Mouse (Mus musculus) MEL (cell line): ENCODE measurements around the gene Clip4.

Source experiments
- CHD1 ChIP-seq: IDR thresholded peaks from 2 replicates; pipeline ENCODE4 v1.6.1; 2012; ENCODE audit warnings: low read depth, mild to moderate bottlenecking, inconsistent platforms, low read length, improper control_type of control experiment
- CTCF ChIP-seq, 3 experiments: IDR thresholded peaks in 2 of 3; conservative IDR thresholded peaks in 1 of 3; 2 replicates each; pipeline ENCODE4 v1.5.1; 2011 to 2012; ENCODE audit warnings: low read length in 3 of 3, low read depth in 2 of 3, mild to moderate bottlenecking in 2 of 3, improper control_type of control experiment in 1 of 3, inconsistent platforms in 1 of 3, mixed read lengths in 1 of 3, moderate library complexity in 1 of 3; ENCODE audit not compliant: control insufficient read depth in 1 of 3, insufficient read depth in 1 of 3, poor library complexity in 1 of 3, severe bottlenecking in 1 of 3
- EP300 ChIP-seq, 2 experiments: IDR thresholded peaks; 2 replicates each; pipeline ENCODE4 v1.6.1; 2011; ENCODE audit warnings: improper control_type of control experiment in 2 of 2, low read length in 2 of 2, low read depth in 1 of 2, mild to moderate bottlenecking in 1 of 2
- ETS1 ChIP-seq: IDR thresholded peaks from 2 replicates; pipeline ENCODE4 v1.6.1; 2012; ENCODE audit warnings: low read depth, mild to moderate bottlenecking, inconsistent platforms, low read length, improper control_type of control experiment, moderate library complexity
- GABPA ChIP-seq: IDR thresholded peaks from 2 replicates; pipeline ENCODE4 v1.6.1; 2012; ENCODE audit warnings: low read depth, mild to moderate bottlenecking, inconsistent platforms, low read length, improper control_type of control experiment, moderate library complexity
- GATA1 ChIP-seq: IDR thresholded peaks from 2 replicates; pipeline ENCODE4 v1.6.1; 2011; ENCODE audit warnings: low read depth, low read length, improper control_type of control experiment
- MXI1 ChIP-seq: IDR thresholded peaks from 2 replicates; pipeline ENCODE4 v1.6.1; 2011; ENCODE audit warnings: mild to moderate bottlenecking, low read depth, low read length, improper control_type of control experiment
- NRF1 ChIP-seq: IDR thresholded peaks from 2 replicates; pipeline ENCODE4 v1.6.1; 2014; ENCODE audit warnings: low read depth, mild to moderate bottlenecking, inconsistent platforms, low read length, improper control_type of control experiment, moderate library complexity; ENCODE audit not compliant: poor library complexity, insufficient read depth, severe bottlenecking
- POLR2A ChIP-seq, 2 experiments: IDR thresholded peaks; 2 replicates each; pipeline ENCODE4 v1.6.1; 2011 to 2012; ENCODE audit warnings: low read length in 2 of 2, mild to moderate bottlenecking in 2 of 2, control low read depth in 1 of 2, improper control_type of control experiment in 1 of 2, low read depth in 1 of 2, moderate library complexity in 1 of 2; ENCODE audit not compliant: control insufficient read depth in 1 of 2, insufficient read depth in 1 of 2, poor library complexity in 1 of 2
- UBTF ChIP-seq: IDR thresholded peaks from 2 replicates; pipeline ENCODE4 v1.6.1; 2012; ENCODE audit warnings: low read depth, mild to moderate bottlenecking, inconsistent platforms, low read length, improper control_type of control experiment, moderate library complexity, borderline replicate concordance; ENCODE audit not compliant: insufficient read depth
- USF1 ChIP-seq: IDR thresholded peaks from 2 replicates; pipeline ENCODE4 v1.6.1; 2014; ENCODE audit warnings: low read depth, mild to moderate bottlenecking, inconsistent platforms, low read length, improper control_type of control experiment, moderate library complexity
- ZKSCAN1 ChIP-seq: IDR thresholded peaks from 2 replicates; pipeline ENCODE4 v1.6.1; 2012; ENCODE audit warnings: low read depth, mild to moderate bottlenecking, inconsistent platforms, low read length, improper control_type of control experiment, moderate library complexity

- TF ChIP-seq USF1, result no peak
- TF ChIP-seq POLR2A (IDR thresholded peaks at IDR 0.05; ENCODE audit: control insufficient read depth in 1 of 2, insufficient read depth in 1 of 2, low read depth in 1 of 2, low read length in 2 of 2, poor library complexity in 1 of 2), result no peak
- TF ChIP-seq GATA1, result no peak
- no peak for TF ChIP-seq CHD1
- no peak for TF ChIP-seq ZKSCAN1
- no peak for TF ChIP-seq UBTF
- no peak for TF ChIP-seq NRF1
- TF ChIP-seq ETS1, result no peak
- no peak for TF ChIP-seq MXI1
- TF ChIP-seq CTCF (IDR thresholded peaks at IDR 0.05 in 2 of 3, conservative IDR thresholded peaks at IDR 0.05 in 1 of 3; ENCODE audit: control insufficient read depth in 1 of 3, insufficient read depth in 1 of 3, low read depth in 2 of 3, low read length in 3 of 3, poor library complexity in 1 of 3, severe bottlenecking in 1 of 3), result no peak
- TF ChIP-seq GABPA, result no peak
- no peak for TF ChIP-seq EP300 (IDR thresholded peaks at IDR 0.05; ENCODE audit: low read depth in 1 of 2, low read length in 2 of 2)
Observed at GRCm38 (mm10) chr17:71747561-71747960, 20.7 kb upstream of the Clip4 start.
